Mouse (Mus musculus) E14TG2a.4 (cell line): ENCODE results near the gene Sh3gl2.

ENCODE experiments used
- H3K27me3 ChIP-seq: 2 replicates; pipeline ENCODE4 v1.6.1; 2014; ENCODE audit warnings: low read length, control low read depth; ENCODE audit not compliant: insufficient read depth
- H3K36me3 ChIP-seq: 2 replicates; pipeline ENCODE4 v1.6.1; 2014; ENCODE audit warnings: low read length, control low read depth; ENCODE audit not compliant: insufficient read depth
- H3K4me1 ChIP-seq: replicated peaks from 2 replicates; pipeline ENCODE4 v1.6.1; 2014; ENCODE audit warnings: low read depth, low read length, control low read depth
- H3K4me3 ChIP-seq: replicated peaks from 2 replicates; pipeline ENCODE4 v1.5.1; 2014; ENCODE audit warnings: mild to moderate bottlenecking, low read length
- H3K9me3 ChIP-seq: 2 replicates; pipeline ENCODE4 v1.6.1; 2014; ENCODE audit warnings: low read length, control low read depth
- CTCF ChIP-seq: conservative IDR thresholded peaks from 2 replicates; pipeline ENCODE4 v1.5.1; 2014; ENCODE audit warnings: low read length
- NANOG ChIP-seq: IDR thresholded peaks from 2 replicates; pipeline ENCODE4 v1.6.1; 2014; ENCODE audit warnings: borderline replicate concordance, low read length, mixed read lengths
- POU5F1 ChIP-seq: IDR thresholded peaks from 2 replicates; pipeline ENCODE4 v1.6.1; 2014; ENCODE audit warnings: low read length, borderline replicate concordance

The Sh3gl2 gene

GRCm38 (mm10) chr4:85585426-85585825 lies 380.5 kb downstream of the Sh3gl2 start:
- H3K36me3 ChIP-seq: no peaks in the 10 kb centered on the region
- TF ChIP-seq POU5F1 (no peak), CTCF (no peak)

GRCm38 (mm10) chr4:85588928-85589327 lies 384.0 kb downstream of the Sh3gl2 start:
- TF ChIP-seq NANOG (no peak), POU5F1 (no peak), CTCF (no peak)
- no peaks in the 10 kb centered on the region for H3K27me3 ChIP-seq
- H3K9me3 ChIP-seq: no peaks in the 10 kb centered on the region
- H3K4me1 ChIP-seq: no peaks in the 10 kb centered on the region
- H3K36me3 ChIP-seq: no peaks in the 10 kb centered on the region
- no peak overlapping the region for H3K4me3 ChIP-seq

More at GRCm38 (mm10) chr4:85585426-85585825, 380.5 kb downstream of the Sh3gl2 start:
- H3K4me1 ChIP-seq: no peaks in the 10 kb centered on the region
- no peaks in the 10 kb centered on the region for H3K27me3 ChIP-seq
- no peak overlapping the region for H3K4me3 ChIP-seq
- H3K9me3 ChIP-seq: no peaks in the 10 kb centered on the region

DNA sequence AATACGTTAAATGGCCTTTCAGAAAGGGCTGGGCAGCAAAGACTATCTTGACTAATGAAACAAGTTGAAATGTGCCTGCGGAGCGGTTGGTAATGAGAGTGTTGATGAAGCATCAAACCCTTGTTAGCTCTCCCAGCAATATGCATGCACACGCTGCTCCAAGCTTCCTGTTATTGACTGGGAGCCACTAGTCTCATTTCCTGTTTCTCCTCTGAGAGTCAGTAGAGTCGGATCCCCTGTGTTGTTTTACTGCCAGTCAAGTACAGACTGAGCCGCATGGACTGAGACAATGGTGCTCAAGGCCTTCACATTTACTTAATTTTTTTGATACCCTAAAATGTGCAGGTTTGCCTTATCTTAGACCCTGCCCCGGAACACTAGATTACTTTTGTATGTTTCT lies 386.1 kb downstream of the Sh3gl2 start:
- H3K4me1 ChIP-seq: no peaks in the 10 kb centered on the region
- H3K27me3 ChIP-seq: no peaks in the 10 kb centered on the region
- no peaks in the 10 kb centered on the region for H3K9me3 ChIP-seq
- no peaks in the 10 kb centered on the region for H3K36me3 ChIP-seq
- no peak overlapping the region for H3K4me3 ChIP-seq
- TF ChIP-seq NANOG (no peak; the same call in 1 of the 2 replicates), POU5F1 (no peak), CTCF (no peak)

DNA sequence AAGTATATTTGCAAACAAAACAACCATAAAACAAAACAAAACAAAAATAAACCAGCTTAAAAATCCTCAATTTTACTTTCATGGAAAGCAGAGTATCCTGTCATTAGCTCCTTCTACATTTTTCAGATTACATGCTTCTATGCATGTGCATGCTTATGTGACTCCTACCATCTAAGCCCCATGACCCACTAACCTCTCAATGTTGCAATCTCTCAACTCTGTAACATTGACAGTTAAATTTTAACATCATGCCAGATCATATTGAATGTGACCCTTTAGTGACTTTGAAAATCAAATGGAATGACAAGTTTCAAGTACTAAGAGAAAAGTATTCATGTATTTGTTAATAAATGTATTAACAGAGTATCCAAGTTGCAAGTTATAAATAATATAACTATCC lies 389.2 kb downstream of the Sh3gl2 start:
- Histone ChIP-seq H3K4me1 (no peaks in the 10 kb centered on the region), H3K27me3 (no peaks in the 10 kb centered on the region), H3K36me3 (no peaks in the 10 kb centered on the region), H3K9me3 (no peaks in the 10 kb centered on the region), H3K4me3 (no peak overlapping the region)
- TF ChIP-seq POU5F1 (no peak), NANOG (no peak), CTCF (no peak)

- Histone ChIP-seq H3K27me3 (no peaks in the 10 kb centered on the region), H3K9me3 (no peaks in the 10 kb centered on the region), H3K4me3 (no peak overlapping the region), H3K36me3 (no peaks in the 10 kb centered on the region), H3K4me1 (no peaks in the 10 kb centered on the region)
- TF ChIP-seq NANOG (no peak), CTCF (no peak)
Observed at GRCm38 (mm10) chr4:85613331-85613730, 408.4 kb downstream of the Sh3gl2 start.

DNA sequence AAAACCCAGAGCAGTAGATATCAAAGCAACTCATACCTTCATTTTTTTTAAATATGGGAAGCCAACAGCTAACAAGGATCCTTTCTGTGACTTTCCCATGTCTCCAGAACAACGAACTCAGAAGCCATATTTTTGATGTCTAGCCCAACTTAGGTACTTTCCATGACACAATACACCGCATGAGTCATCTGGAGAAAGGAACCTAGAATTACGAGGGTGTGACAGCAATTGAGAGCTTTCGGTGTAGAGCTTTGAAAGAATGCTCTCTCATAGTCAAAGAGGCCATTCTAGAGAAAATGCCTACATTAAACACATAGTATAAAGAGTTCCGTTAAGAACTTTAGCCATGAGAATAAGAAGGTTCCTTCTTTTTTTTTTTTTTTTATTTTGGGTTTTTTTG lies 413.8 kb downstream of the Sh3gl2 start:
- no peaks in the 10 kb centered on the region for H3K9me3 ChIP-seq
- H3K4me1 ChIP-seq: no peaks in the 10 kb centered on the region
- H3K27me3 ChIP-seq: no peaks in the 10 kb centered on the region
- H3K36me3 ChIP-seq: no peaks in the 10 kb centered on the region
- no peak overlapping the region for H3K4me3 ChIP-seq
- TF ChIP-seq NANOG (no peak), CTCF (no peak), POU5F1 (no peak)

GRCm38 (mm10) chr4:85619261-85619660 lies 414.3 kb downstream of the Sh3gl2 start:
- Histone ChIP-seq H3K9me3 (no peaks in the 10 kb centered on the region), H3K27me3 (no peaks in the 10 kb centered on the region), H3K4me3 (no peak overlapping the region), H3K36me3 (no peaks in the 10 kb centered on the region), H3K4me1 (no peaks in the 10 kb centered on the region)
- TF ChIP-seq POU5F1: no peak

DNA sequence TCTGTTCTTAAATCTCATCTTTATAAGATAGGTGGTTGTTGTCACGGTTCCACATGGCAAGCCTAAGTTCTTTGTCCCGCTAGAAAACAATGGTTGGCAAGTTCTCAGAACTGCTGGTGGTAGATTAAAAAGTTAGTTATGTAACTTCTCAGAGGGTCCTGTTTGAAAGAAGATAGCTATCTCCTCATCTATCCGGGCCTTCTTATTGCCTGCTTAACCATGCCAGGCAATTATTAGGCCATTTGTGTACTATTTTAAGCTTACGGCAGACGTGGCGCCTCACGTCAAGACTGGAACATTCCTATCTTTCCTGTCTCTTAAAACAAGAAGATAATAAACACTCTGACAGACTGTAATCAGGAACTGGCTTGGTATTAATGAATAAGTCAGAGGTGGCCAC lies 424.5 kb downstream of the Sh3gl2 start:
- H3K4me1 ChIP-seq: no peaks in the 10 kb centered on the region
- no peaks in the 10 kb centered on the region for H3K36me3 ChIP-seq
- H3K9me3 ChIP-seq: no peaks in the 10 kb centered on the region
- H3K27me3 ChIP-seq: no peaks in the 10 kb centered on the region
- no peak for TF ChIP-seq POU5F1
- TF ChIP-seq CTCF: no peak
- no peak for TF ChIP-seq NANOG
- H3K4me3 ChIP-seq: no peak overlapping the region

GRCm38 (mm10) chr4:85669271-85669670 lies 464.3 kb downstream of the Sh3gl2 start:
- Histone ChIP-seq H3K27me3 (no peaks in the 10 kb centered on the region), H3K9me3 (peaks cover 8% of the 10 kb centered on the region; the same call in 1 of the 2 replicates), H3K4me3 (no peak overlapping the region), H3K4me1 (no peaks in the 10 kb centered on the region), H3K36me3 (no peaks in the 10 kb centered on the region)
- TF ChIP-seq NANOG (no peak), POU5F1 (no peak), CTCF (no peak)
